Mouse (Mus musculus) CH12.LX (cell line): ENCODE data around the gene Agpat4.

ENCODE experiments used
- BHLHE40 ChIP-seq: IDR thresholded peaks from 2 replicates; pipeline ENCODE4 v1.6.1; 2011; ENCODE audit warnings: mild to moderate bottlenecking, low read depth, low read length, improper control_type of control experiment
- CTCF ChIP-seq, 2 experiments: IDR thresholded peaks in 1 of 2; conservative IDR thresholded peaks in 1 of 2; 2 replicates each; pipeline ENCODE4 v1.5.1; 2011 to 2012; ENCODE audit warnings: low read depth in 2 of 2, low read length in 2 of 2, improper control_type of control experiment in 1 of 2, inconsistent platforms in 1 of 2, mild to moderate bottlenecking in 1 of 2, moderate library complexity in 1 of 2
- MEF2A ChIP-seq: IDR thresholded peaks from 2 replicates; pipeline ENCODE4 v1.6.1; 2014; ENCODE audit warnings: low read depth, mild to moderate bottlenecking, inconsistent platforms, low read length, improper control_type of control experiment, borderline replicate concordance
- POLR2A ChIP-seq: IDR thresholded peaks from 2 replicates; pipeline ENCODE4 v1.6.1; 2011; ENCODE audit warnings: low read depth, mild to moderate bottlenecking, improper control_type of control experiment, low read length
- POLR2AphosphoS2 ChIP-seq: IDR thresholded peaks from 2 replicates; pipeline ENCODE4 v1.6.1; 2011; ENCODE audit warnings: low read depth, low read length, improper control_type of control experiment
- USF1 ChIP-seq: IDR thresholded peaks from 2 replicates; pipeline ENCODE4 v1.6.1; 2014; ENCODE audit warnings: low read depth, mild to moderate bottlenecking, inconsistent platforms, low read length, improper control_type of control experiment
- ZC3H11A ChIP-seq: IDR thresholded peaks from 2 replicates; pipeline ENCODE4 v1.6.1; 2012; ENCODE audit warnings: low read depth, mild to moderate bottlenecking, inconsistent platforms, low read length, improper control_type of control experiment

GRCm38 (mm10) chr17:12160540-12160939 lies 42.0 kb downstream of the Agpat4 start:
- no peak for TF ChIP-seq CTCF (conservative IDR thresholded peaks at IDR 0.05 in 1 of 2, IDR thresholded peaks at IDR 0.05 in 1 of 2; ENCODE audit: low read depth in 2 of 2, low read length in 2 of 2)
- TF ChIP-seq POLR2A = no peak
- TF ChIP-seq USF1 = no peak
- TF ChIP-seq BHLHE40 = no peak
- no peak for TF ChIP-seq MEF2A
- no peak for TF ChIP-seq POLR2AphosphoS2
- no peak for TF ChIP-seq ZC3H11A
